Mouse (Mus musculus) CD8-positive naive resting alpha-beta T cell, adult 2 months (primary cell): Measurements from ENCODE around the gene Dync1h1.
"Not testable (repeated sequence)": the region's sequence is repeated elsewhere in the genome, so short reads cannot be mapped to it uniquely, and the experiment has no call there.

Source experiments
- DNase-seq, 2 experiments: peaks; one replicate each; pipeline ENCODE4 v3.0.0; 2022; ENCODE audit warnings: low read depth in 2 of 2, low spot score in 2 of 2

Dync1h1 gene

DNA sequence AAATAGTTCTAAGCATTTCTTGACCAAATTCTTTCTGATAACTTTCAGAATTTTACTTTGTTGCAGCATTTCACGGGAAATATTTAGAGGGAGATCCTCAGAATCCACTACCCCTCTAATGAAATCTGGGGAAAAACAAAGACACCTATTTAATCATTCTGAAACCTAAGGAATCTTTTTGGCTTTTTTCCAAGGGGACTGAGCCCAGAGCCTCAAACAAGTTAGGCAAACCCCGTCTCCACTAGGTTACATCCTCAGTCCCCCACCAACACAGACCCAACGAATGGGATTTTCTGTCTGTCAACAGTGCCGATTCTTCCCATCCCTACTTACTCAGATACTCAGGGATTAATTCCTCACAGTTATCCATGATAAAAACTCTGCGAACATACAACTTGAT, 92.1 kb downstream of the Dync1h1 start:
- not testable (repeated sequence) for DNase-seq

DNA sequence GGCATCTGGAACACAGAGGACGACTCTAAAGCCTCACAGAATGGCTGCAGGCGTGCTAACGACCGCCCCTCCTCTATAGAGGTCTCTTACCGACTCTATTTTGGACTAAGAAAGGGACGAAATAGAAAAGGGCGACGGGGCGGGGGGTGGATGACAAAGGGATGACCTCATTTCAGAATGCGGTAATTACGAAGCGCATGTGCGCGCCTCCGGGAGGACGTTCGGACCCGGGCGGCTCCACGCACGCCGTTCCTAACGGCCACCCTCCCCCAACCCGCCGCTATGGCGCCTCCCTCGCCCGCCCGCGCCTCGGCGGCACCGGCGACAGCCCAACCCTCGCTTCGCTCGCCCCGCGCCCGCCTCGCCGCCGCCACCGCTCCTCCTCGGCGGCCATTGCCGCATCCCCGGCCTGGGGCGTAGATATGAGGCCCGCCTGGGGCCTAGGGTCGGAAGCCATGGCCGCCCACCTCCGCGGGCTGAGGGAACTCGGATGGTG, 94.5 kb downstream of the Dync1h1 start:
- DNase-seq = peak in 1 of 2 experiments; percentile 28

DNA sequence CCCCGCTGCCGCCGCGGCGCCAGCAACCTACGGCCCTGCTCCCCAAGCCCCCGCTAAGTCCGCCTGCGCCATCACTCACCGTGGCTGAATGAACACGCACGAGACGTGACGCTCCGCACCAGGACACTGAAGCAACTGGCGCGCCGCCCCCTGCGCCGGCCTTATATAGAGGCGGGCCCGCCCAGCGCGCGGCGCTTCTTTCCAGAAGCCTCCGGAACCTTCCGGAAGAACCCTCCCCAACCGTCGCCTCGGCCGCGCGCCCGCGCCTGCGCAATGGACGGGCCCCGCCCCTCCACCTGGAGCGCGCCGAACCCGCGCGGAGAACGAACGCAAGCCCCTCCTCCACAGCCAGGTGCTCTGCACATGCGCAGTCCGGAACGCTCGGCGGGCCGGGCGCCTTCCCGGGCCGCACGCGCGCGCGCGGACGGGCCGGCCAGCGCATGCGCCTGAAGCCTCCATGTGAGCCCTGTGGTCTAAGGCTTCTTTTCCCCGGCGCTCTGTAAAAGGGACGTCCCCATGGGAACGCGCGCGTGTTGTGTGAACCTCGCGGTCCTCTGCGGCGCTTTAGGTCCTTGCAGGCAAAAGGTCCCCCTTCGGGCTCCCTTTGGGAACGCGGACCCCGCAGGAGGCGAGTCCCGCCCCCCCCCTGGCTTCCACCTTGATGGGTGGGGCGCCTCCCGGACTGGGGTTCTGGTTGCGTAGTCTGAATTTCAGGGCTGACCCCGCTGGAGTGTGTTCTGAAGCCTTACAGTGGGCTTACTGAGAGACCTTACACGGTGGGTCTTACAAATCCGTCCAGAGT, 95.1 kb downstream of the Dync1h1 start:
- peak; percentile 99 to 100 for DNase-seq

DNA sequence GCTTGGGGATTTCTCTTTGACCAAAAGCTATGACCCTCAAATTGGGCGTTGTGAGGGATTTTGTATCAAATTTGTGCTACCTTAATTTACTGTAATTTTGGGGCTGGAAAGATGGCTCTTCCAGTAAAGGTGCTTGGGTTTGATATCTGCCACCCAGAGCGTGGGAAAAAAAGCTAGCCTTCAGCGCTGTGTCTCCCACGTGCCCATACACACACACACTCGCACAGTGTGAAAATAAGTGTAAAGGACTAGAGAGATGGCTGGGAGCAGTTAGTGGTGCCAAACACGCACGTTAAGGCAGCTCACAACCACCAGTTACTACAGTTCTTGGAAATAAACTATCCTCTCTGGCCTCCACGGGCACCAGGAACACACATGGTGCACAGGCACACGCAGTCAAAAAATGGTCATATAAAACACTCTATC, 95.7 kb downstream of the Dync1h1 start:
- no peak for DNase-seq

DNA sequence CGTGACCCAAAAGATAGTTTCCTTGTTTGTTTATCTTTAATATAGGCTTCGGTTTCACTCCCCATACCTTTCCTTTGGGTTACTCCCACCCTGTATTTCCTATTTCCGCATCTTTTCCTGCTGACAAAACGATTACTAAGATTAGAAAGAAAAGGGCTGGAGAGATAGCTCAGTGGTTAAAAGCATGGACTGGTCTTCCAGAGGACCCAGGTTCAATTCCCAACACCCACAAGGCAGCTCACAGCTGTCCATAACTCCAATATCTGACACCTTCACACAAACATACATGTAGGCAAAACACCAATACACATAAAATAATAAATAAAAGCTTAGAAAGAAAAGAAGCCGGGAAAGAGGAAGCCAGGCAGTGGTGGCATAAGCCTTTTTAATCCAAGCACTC, 96.2 kb downstream of the Dync1h1 start:
- no peak for DNase-seq

DNA sequence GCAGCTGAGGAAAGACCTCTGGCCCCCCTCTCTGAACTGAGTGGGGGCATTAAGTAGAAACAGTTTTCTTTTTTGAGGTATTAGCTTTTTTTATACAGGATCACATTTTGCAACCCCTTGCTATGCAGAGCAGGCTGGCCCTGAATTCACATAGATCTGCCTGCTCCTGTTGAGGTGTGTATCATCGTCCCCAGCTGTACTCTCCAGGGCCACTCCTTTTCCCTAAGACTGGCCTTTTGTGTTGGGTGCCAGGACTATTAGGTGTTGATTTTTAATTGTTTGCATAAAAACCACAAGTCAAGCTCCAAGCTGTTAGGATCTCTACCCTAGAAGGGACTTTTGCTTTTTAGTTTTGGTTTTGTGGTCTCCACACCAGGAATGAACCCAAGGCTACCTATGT, 96.8 kb downstream of the Dync1h1 start:
- no peak for DNase-seq

DNA sequence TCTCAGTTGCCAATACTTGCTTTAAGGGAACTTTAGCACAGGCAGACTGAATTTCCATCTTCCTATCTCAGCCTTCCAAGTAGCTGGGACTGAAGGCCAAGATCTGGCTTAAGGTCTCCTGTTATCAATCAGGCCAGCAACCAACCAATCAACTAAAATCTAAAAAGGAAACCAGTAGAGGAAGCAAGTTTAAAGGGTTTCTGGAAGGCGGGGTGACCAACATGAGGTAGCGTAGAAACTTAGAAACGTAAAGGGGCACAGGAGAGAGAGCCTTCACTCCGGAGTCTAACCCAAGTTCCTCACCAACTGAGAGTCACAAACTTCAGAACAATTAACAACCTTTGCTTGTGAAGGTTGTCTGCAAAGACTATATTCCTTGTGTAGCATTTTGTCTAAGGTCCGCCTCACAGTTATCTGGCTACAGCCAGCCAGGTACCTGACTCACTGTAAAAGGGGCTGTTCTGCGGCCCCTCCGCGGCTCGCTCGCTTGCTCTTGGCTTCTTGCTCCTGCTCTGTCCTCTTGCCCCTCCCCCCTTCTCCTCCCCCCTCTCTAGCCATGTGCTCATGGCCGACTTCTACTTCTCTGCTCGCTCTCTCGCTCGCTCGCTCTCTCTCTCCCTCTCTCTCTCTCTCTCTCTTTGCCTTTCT, 97.4 kb downstream of the Dync1h1 start:
- no peak for DNase-seq

DNA sequence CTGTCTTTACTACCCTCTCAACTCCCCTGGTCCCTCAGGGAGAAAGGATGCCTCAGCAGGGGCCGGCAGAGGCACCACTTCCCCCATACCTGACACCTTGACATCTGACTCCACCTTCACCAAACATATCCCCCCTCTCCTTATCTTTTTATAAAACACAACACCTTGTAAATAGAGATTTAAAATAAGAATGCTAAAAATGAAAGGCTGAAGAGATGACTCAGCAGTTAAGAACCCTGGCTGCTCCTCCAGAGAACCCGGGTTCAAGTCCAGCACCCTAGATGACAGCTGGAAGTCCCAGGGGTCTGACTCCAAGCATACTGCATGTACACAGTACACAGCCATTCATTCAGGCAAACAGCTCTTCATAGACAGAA, 97.9 kb downstream of the Dync1h1 start:
- DNase-seq = no peak

DNA sequence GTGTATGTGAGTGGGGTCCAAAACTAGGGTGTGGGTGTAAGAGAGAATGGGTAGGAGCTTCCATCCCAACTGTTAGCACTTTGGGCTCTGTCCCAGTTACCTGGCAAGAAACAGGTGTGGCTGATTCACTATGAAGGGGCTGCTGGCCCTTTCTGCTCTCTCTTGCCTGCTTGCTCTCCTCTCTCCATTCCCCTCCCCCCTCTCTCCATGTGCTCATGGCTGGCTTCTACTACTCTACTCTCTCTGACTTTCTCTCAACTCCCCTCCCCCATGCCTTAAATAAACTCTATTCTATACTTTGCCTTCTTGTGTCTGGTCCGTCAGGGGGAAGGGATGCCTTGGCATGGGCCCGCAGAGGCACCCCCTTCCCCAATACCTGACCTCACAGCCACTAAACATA, 99.5 kb downstream of the Dync1h1 start:
- DNase-seq = no peak

DNA sequence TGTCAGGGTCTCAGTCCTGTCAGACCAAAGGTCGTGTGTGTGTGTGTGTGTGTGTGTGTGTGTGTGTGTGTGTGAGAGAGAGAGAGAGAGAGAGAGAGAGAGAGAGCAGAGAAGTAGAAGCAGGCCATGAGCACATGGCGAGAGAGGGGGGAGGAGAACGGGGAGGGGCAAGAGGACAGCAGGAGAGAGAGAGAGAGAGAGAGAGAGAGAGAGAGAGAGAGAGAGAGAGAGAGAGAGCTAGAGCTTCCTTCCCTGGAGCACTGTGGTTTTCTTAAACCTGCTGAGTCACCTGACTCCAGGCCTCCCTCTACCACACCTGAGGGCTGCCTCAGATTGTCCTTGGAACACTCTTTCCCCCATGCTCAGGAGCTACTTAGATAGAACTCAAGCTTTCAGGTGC, 100.1 kb downstream of the Dync1h1 start:
- not testable (repeated sequence) for DNase-seq

DNA sequence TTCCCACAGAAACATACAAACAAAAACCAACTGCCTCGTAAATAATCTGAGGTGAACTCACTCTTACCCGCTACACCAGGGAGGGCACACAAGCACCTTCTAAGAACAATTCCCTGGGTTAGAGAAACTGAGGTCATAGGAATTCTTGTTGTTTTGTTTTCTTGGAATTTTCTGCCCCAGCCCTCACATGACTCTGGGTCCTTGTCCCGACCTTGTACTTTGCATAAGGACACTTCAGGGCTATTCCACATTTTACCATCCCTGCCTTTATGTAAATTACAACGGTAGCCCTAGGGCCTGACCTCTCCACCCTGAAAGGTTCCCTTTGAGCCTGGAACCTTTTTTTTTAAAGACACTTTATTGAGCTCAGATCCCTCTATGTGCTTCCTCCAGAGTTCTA, 101.3 kb downstream of the Dync1h1 start, which contains the start of gene Hsp90aa1:
Hsp90aa1 (minus strand) TSS at position 173 of the 400 bp plus-strand sequence.
- no peak for DNase-seq

DNA sequence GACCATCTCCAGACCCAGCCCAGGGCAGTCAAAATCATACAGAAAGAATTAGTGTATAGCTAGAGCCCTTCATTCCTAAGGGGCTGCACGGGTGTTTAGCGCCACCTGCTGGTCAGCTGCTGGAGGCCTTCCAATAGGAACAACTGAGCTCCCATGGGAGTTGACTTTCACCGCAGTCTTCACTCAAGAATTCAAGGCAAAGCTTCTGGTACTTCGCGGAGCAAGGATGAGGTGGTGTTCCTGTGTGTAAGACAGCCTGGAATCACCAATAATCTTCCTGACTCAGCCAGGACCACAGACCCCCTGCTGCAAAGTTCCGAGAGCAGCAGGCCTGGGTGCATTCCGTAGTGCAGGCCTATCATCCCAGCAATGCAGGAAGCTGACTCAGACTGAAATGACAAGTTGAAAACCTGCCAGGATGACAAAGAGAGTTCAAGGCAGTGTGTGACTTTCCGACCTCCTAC, 101.8 kb downstream of the Dync1h1 start:
- peak; percentile 73 to 76 for DNase-seq

DNA sequence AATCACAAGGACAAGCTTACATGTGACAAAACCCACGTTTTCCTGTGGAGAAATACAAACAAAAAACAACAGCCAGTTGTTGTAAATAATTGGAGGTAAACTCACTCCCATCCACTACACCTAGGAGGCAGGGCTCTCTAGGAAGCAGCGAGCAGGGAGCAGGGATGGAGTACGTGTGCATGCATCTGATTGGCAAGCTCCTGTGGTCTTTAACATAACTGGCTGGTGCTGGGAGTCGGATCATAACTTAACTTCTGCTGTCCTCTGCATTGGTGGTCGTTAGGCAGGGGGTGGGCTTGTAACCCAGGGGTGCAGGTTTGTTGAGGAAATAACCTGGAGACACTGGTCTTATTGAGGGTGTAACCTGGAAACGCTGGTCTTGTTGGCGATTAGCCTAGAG, 102.4 kb downstream of the Dync1h1 start:
- DNase-seq = no peak

DNA sequence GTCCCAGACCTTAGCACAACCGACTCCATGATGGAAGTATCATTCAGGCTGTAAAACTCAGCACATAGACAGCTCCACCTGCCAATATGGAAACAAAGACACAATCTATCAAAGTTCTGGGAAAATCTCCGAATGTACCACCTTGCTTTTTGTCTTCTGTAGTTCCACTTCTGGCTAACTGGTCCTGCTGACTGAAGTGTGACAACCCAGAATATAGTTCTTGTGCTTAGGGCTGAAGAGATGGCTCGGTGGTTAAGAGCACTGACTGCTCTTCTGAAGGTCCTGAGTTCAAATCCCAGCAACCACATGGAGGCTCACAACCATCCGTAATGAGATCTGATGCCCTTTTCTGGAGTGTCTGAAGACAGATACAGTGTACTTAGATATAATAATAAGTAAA, 104.2 kb downstream of the Dync1h1 start:
- not testable (repeated sequence) for DNase-seq

DNA sequence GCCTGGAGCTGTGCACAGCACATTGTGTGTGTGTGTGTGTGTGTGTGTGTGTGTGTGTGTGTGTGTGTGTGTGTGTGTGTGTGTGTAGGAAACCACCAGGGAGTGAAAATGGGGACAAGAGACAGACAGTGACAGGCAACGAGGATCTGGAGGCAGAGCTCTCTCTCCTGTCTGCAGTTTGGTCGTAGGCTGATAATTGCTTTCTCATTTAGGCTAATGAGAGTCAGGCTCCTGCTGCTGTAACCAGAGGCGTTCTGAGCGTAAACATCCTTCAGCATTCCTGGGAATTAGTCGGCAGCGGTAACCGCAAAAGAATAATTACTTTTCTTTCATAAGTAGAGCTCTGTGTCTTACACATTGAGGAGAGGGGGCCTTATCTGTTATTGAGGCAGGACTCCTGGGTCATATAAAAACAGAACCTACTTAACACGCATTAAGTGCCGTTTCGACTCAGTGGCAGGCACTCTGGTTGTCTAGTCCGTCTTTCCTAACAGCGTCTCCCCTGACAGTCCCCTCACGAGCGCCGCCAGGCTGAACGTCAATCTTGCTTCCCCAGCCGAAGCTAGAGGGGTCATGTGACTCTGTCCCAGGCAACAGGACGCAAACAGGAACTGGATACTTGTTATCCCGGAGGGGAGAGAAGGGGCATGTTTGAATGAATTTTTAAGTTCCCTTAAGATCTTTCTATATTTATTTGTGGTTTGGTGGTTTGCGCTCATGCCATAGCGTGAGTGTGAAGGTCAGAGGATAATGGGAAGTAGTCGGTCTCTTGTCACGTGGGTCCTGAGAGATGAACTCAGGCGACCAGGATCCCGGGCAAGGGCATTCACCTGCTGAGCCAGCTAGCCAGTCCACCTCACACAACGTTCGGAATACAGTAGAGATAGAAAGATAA, 105.3 kb downstream of the Dync1h1 start:
- no peak for DNase-seq

DNA sequence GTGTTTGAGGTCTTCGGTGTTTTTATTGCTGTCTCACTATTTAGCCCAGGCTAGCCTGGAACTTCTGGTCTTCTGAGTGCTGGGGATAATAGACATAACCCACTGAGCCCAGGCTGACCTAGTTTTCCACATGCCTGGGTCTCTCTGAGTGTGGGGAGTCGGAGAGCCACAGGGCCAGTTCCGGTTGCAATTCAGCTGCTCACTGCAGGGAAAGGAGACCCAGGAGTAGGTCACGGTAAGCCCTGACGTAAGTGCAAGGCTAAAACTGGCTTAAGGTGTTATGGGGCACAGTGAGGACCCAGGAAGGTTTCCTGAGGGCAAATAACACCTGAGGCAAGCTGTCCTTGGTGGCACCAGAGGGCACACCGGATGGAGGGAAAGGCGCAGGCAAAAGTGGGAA, 106.2 kb downstream of the Dync1h1 start:
- DNase-seq = no peak

DNA sequence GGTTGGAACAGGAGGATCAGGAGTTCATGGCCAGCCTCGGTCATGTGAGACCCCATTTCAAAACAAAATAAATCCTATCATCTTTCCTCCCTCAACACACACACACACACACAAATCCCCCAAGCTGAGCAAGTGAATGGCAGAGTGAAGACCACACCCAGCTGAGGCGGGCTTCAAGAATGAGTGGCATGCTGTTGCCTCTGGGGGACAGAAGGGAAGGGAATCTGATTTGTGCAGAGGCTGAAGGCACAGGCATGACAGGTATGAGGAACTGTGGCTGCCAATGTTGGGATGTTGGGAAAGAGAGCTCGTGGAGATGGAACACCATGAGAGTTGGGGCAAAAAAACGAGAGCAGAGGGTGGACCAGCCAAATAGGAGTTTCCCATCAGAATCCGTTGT, 110.0 kb downstream of the Dync1h1 start:
- DNase-seq = no peak

DNA sequence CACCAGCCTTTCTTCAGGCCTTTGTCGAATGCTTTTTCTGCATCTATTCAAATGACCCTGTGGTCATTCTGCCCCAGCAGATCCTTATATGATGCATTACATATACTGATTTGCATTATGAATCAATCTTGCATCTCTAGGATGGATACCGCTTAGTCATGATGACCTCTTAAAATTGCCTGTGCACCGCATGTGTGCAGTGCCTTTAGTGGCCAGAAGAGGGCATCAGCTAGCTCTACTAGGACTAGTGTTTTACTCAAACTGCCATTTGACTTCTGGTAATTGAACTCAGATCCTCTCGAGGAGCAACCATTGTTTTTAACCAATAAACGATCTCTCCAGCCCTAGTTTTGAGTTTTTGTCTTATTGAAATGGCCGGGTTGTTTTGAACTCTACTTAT, 112.5 kb downstream of the Dync1h1 start:
- peak in 1 of 2 experiments; percentile 19 for DNase-seq

DNA sequence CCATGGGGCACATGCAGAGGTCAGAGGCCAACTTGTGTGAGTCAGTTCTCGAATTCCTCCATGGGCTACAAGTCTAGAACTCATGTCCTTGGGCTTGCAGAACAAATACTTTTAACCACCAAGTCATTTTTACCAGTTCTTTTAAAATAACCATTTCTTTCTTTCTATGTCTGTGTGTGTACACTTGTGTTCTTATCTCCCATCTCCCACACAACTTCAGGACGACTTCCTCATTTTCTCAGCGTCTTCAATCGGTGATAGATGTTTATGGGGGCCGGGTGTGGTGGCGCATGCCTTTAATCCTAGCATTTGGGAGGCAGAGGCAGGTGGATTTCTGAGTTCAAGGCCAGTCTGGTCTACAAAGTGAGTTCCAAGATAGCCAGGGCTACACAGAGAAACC, 113.0 kb downstream of the Dync1h1 start:
- no peak for DNase-seq

DNA sequence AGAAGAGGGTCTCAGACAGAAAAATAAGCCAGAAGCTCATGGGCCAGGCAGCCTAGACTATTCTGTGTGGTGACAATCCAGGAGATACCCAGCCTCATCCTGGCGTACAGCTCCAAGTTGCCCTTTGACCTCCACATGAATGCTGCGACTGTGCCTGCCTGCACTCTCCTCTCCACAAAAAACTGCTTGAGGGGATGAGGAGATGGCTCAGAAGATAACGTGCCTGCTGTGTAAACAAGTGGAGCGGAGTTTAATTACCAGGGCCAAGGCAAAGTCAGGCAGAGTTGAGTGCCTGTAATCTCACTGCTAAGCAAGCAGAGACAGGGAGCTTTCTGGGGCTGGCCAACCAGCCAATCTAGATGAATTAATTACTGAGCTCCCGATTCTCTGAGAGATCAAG, 114.8 kb downstream of the Dync1h1 start:
- DNase-seq = no peak
